Mouse (Mus musculus) erythroblast, embryonic 14.5 days (primary cell): Measurements from ENCODE around the gene Aifm2.

Experiments
- GATA1 ChIP-seq: IDR thresholded peaks from 2 replicates; pipeline ENCODE4 v1.6.1; 2012; ENCODE audit warnings: low read length, inconsistent platforms, mixed read lengths
- TAL1 ChIP-seq: IDR thresholded peaks from 3 replicates; pipeline ENCODE4 v1.6.1; 2012; ENCODE audit warnings: low read length, inconsistent platforms, mixed read lengths

DNA sequence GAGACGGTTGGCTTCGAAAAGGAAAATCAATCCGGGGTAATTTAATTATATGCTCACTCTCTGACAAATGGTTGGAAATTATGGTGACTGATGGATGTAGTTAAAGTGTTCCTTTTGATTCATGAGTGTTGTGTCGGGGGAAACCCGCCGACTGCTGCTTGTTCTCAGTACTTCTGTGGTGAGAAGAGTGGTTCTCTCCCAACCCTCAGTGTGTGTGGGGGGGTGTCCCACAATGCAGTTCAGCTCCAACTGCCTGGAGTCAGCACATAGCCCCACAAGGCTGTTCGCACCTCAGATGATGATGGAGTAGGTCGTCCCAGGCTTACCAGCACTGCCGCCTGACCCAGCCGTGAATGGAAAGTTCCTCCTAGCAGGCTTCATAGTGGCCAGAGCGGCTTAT lies 14.1 kb downstream of the Aifm2 start:
- TF ChIP-seq GATA1 (no peak), TAL1 (no peak)
